Mouse (Mus musculus) CD8-positive naive resting alpha-beta T cell, adult 2 months (primary cell): Measurements from ENCODE around the gene Smim20.

ENCODE experiments used
- DNase-seq, 2 experiments: peaks; one replicate each; pipeline ENCODE4 v3.0.0; 2022; ENCODE audit warnings: low read depth in 2 of 2, low spot score in 2 of 2

The Smim20 gene

GRCm38 (mm10) chr5:53265740-53266139 is 1.1 kb upstream of the Smim20 start:
- no peak for DNase-seq

- DNase-seq = no peak
Measured at GRCm38 (mm10) chr5:53266181-53266580, 702 bp upstream of the Smim20 start.

GRCm38 (mm10) chr5:53268095-53268692 is 1.3 kb downstream of the Smim20 start:
- no peak for DNase-seq

DNA sequence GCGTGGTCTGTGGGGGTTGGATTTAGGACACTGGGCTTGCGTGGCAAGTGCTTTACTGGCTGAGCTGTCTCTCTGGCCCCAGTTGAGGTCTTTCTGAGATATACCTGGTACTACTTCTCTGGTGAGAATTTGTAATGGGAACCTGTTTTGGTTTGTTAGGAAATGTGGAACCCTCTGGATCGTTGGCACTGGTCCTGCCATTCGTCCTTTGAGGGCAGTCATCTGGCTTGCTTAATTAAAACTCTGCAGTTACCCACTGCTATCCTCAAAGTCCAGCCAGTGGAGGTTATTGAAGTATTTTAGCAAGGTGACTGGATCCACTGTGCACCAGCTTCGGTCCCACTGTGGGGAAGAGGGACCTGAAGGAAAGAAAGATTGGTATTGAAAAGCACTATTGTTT is 2.9 kb downstream of the Smim20 start:
- no peak for DNase-seq

- no peak for DNase-seq
Measured at GRCm38 (mm10) chr5:53270947-53271711, 4.2 kb downstream of the Smim20 start.

DNA sequence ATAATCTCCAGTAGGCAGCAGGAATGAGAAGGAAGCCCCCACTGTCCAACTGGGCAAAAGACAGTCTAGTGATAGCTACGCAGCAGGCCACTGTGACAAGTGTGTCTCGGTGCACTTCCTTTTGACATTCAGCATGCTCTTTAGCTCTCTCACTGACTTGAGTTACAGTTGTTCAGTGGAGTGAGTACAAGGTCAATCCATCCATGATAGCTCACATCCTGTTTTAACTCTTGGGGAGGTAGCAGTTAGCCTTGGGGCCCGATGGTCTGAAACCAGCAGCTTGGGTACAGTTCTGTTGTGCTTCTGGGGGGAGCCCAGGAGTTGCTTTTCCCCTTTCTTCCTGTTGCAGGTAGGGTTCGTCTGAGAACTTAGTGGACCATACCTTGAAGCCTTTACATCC is 5.7 kb downstream of the Smim20 start:
- no peak for DNase-seq

GRCm38 (mm10) chr5:53273699-53274430 is 7.0 kb downstream of the Smim20 start:
- no peak for DNase-seq

DNA sequence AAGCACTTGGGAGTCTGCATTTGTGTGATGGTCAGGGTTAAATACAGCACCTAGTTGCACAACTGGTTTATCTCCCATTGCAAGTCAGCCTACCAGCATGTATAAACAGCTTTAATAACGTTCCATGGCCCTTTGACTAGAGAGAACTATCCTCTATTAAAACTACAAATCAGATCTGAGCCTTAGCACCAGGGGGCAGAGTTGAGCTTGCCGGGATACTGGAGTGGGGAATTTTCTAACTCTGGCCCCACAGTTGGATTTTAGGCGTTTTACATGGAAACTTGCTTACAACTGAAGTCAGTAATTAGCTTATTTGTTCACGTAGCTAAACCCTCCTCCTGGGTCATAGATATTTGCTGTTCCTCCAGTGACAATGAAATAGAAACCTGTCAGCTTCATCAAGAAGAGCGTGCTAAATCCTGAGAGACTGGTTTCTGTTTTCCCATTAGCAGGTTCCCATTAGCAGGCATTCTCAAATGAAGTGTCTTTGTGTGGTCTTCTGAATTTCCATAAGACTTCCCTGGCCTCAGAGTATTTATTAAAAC is 8.0 kb downstream of the Smim20 start:
- DNase-seq = no peak

DNA sequence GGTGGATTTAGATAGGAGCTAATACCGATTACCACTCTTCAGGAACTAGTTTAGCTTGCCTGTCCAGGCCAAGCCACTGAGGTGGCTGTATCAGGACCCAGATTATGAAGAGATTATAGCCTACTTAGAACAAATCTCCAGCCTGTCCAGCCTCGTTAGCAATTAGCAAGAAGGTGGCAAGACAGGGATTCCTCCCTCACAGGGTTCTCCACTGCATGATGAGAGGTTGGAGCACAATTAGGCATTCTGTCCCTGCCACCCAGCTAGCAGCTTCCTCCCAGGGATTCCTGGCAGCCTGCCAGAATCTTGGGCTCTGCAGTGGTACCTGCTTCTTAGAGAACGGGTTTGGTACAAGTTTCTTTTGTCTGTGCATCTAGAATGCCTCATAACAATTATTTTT is 8.5 kb downstream of the Smim20 start:
- DNase-seq = no peak

DNA sequence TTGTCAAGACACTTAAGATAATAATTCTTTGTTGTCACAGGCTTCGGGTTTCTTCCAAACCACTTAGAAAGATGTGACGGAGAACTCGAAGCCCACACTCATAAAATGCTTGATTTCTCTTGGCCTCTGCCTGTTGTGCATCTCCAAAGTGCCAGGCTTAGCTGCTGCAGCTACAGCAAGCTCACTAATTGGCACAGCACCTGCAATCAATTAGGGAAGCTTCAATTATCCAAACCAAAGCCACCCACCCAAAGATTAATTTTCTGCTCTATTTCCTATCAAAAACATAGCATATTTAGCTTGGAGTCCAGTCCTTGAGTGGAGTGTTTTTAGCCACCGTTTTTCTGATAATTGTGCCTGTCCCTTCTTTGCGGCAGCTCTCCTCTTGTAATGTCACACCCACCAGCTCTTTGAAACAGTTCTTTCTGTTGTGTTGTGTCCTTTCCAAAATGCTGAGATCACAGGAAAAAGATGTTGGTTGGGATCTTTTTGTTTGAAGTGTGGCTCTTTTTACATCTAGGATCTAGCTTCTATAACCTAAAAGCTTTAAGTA is 9.7 kb downstream of the Smim20 start:
- no peak for DNase-seq

- no peak for DNase-seq
Measured at GRCm38 (mm10) chr5:53277716-53278263, 10.9 kb downstream of the Smim20 start.

DNA sequence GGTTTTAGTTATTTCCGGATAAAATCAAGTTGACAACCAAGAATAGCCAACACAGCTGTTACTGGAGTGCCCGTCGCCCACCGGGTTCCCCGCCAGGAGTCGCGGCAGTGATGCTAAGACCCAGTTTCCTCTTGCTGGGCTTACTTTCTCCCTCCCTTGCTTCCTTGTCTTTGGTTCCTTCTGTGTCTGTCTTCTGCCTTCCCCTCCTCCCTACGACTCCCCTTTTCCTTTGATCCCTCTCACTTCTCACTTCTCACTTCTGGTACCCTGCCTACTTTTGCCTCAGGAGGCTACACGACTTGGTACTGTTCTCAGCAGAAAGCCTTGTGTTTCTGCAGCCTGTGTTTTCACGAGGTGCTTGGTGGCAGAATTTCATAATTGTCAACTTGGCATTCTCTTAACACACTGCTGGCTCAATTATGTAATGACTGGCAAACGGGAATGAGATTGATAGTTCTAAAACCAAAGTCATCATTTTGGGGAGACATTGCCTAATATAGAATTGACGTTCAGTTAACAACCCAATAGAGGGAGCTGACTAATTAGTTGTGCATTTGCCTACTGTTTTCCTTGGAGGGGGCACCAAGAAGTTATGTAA is 12.4 kb downstream of the Smim20 start:
- no peak for DNase-seq

DNA sequence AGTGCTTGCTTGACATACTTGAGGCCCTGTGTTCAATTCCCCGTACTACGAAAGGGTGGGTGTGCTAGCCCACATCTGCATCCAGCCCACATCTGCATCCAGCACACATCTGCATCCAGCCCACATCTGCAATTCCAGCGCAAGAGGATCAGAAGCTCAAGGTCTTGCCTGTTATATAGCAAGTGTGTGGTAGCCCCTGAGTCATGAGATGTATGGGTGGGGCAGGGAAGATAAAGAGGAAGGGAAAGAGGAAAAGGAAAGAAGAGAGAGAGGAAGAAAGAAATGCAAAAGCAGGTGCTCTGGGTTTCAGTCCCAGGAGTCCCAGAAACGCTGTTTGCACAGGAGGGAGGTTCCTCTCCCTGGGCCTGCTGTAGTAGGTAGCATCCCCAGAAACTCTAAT is 15.6 kb downstream of the Smim20 start:
- DNase-seq = no peak

- no peak for DNase-seq
Measured at GRCm38 (mm10) chr5:53286406-53286805, 19.5 kb downstream of the Smim20 start.

GRCm38 (mm10) chr5:53289438-53289837 is 22.6 kb downstream of the Smim20 start:
- DNase-seq = no peak

GRCm38 (mm10) chr5:53294627-53295026 is 27.7 kb downstream of the Smim20 start:
- no peak for DNase-seq

- DNase-seq = no peak
Measured at GRCm38 (mm10) chr5:53296961-53297360, 30.1 kb downstream of the Smim20 start.

DNA sequence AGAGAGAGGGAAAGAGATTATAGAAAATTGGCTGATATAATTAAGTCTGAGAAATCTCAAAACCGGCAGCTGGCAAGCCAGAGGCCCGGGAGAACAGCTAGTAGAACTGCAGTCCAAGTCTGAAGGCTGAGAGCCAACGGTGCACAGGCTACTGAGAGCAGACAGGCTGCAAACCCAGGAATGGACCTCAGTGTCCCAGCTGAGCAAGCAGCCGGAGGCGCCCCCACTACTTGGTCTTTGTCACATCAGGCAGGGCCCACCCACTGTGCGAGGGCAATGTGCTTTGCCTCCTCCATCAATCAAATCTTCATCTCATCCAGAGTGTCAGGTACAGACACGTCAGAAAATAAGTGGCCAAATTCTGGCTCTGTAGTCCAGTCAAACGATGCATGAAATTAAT is 34.6 kb downstream of the Smim20 start:
- no peak for DNase-seq

DNA sequence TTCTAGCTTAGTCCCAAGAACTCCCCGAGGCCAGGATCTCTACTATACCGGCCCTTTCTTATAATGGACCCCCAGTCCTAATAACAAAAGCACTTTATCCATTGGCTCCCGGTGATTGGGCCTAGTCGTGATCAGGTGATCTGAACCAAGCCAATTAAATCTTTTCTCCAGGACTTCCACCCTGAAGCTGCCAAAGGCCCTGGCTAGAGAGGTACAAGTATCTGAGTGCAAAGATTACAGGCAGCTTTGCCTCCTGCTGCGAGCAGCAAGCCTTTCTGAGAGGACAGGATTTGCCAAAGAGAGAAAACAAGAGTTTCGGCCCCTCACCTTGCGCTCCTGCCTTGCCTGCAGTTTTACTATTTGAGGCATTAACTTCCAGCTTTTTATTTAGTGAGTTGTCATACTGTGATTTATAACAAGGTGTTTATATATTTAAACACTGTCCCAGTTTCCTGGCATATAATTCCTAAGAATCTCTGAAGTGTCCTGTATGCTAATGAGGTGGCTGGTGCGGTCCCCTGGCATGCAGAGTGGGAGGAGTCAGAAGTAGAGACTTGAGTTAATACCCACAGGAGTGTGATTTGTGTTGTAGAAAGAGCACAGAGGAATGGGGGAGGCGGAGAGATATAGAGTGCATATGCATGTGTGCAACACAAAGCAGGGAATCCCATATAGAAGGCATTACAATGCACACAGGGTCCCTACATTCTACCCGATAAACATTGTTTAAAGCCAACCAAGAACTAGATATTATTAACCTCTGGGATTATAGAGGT is 36.2 kb downstream of the Smim20 start:
- no peak for DNase-seq

GRCm38 (mm10) chr5:53303941-53304340 is 37.1 kb downstream of the Smim20 start:
- no peak for DNase-seq
